ENCODE assay signal across 20 mouse cellular contexts in the genomic region with DNA sequence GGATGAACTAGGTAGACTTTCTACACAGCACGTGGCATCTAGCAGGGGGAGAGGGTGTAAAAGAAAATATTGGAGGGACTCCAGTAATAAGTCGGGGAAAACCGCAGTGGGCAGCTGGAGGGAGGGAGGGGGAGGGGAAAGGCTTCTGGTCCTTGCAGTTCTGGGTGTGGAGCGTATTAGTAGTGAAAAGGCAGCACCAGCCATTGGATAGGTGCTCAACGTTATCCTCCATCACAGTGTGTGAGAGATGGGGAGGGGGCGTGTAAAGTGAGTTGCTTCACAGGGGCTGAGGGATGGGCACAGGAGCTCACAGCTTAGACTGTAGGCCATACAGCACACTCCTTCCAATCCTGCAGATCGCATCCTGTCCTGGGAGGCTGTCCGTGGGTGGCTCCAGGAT.
A peak's percentile ranks its signal among the peaks of the same experiment; 100 is the strongest.
DNase-seq lines count a peak whose midpoint lies in the region; ATAC-seq lines count a peak whose summit lies in the region.
"Had no signal": no experiment of that assay in that cellular context is flagged by ENCODE, and none has a peak within 500 bp of the region (broad histone marks: within the 10 kb centered on the region; RNA-seq: fewer than 3 reads in every experiment).

No protein-coding gene starts in this region.

- H3K36me3 ChIP-seq in intestine, embryonic 14.5 days (ENCODE audit: control insufficient read depth, insufficient read depth, low read length) = no peaks in the 10 kb centered on the region
- no peaks in the 10 kb centered on the region for H3K36me3 ChIP-seq in intestine, embryonic 15.5 days
- no peaks in the 10 kb centered on the region for H3K36me3 ChIP-seq in midbrain, embryonic 13.5 days
- no peaks in the 10 kb centered on the region for H3K36me3 ChIP-seq in midbrain, embryonic 10.5 days
- H3K36me3 ChIP-seq in limb, embryonic 10.5 days = no peaks in the 10 kb centered on the region
- no peaks in the 10 kb centered on the region for H3K36me3 ChIP-seq in neural tube, embryonic 12.5 days
- H3K36me3 ChIP-seq: embryonic facial prominence, embryonic 15.5 days; heart, embryonic 15.5 days; hindbrain, embryonic 10.5 days had no signal

- ATAC-seq in intestine, embryonic 14.5 days (replicated peaks; ENCODE audit: low FRiP score, low TSS enrichment, low read depth) = no peak
- no peak for ATAC-seq in intestine, embryonic 15.5 days
- ATAC-seq in midbrain, embryonic 13.5 days = peak; percentile 67; the same call in 1 of the 2 replicates
- peak; percentile 60 for ATAC-seq in neural tube, embryonic 12.5 days (ENCODE audit: low FRiP score, low read depth)
- no peak for ATAC-seq in megakaryocyte, adult 5-6 weeks (ENCODE audit: poor library complexity, severe bottlenecking)
- ATAC-seq: activated CD4-positive, CD25-positive, alpha-beta regulatory T cell, adult 4 months; lung, postnatal 0 days; Patski had no signal

- H3K9me3 ChIP-seq in intestine, embryonic 14.5 days (ENCODE audit: control insufficient read depth, low read length) = no peaks in the 10 kb centered on the region
- H3K9me3 ChIP-seq in intestine, embryonic 15.5 days = no peaks in the 10 kb centered on the region
- no peaks in the 10 kb centered on the region for H3K9me3 ChIP-seq in midbrain, embryonic 13.5 days
- H3K9me3 ChIP-seq in midbrain, embryonic 10.5 days (replicated peaks) = no peaks in the 10 kb centered on the region
- no peaks in the 10 kb centered on the region for H3K9me3 ChIP-seq in limb, embryonic 10.5 days (replicated peaks)
- H3K9me3 ChIP-seq in neural tube, embryonic 12.5 days = no peaks in the 10 kb centered on the region
- H3K9me3 ChIP-seq: embryonic facial prominence, embryonic 15.5 days; heart, embryonic 15.5 days; hindbrain, embryonic 10.5 days had no signal

- WGBS in intestine, embryonic 14.5 days = 63% methylated on average over 8 of the region's 8 CpGs
- 58% methylated on average over 8 of the region's 8 CpGs for WGBS in intestine, embryonic 15.5 days
- 76% methylated on average over 8 of the region's 8 CpGs for WGBS in midbrain, embryonic 13.5 days
- WGBS in midbrain, embryonic 10.5 days = 78% methylated on average over 8 of the region's 8 CpGs
- 71% methylated on average over 8 of the region's 8 CpGs for WGBS in limb, embryonic 10.5 days
- WGBS in neural tube, embryonic 12.5 days = 61% methylated on average over 8 of the region's 8 CpGs

- no peak overlapping the region for H3K4me2 ChIP-seq in intestine, embryonic 14.5 days (ENCODE audit: low read length)
- no peak overlapping the region for H3K4me2 ChIP-seq in intestine, embryonic 15.5 days (replicated peaks)
- H3K4me2 ChIP-seq in midbrain, embryonic 13.5 days (replicated peaks) = no peak overlapping the region
- peak overlapping the region; percentile 20; the same call in 1 of the 2 replicates for H3K4me2 ChIP-seq in neural tube, embryonic 12.5 days (replicated peaks)
- H3K4me2 ChIP-seq: embryonic facial prominence, embryonic 15.5 days; heart, embryonic 15.5 days; liver, embryonic 11.5 days had no signal

- DNase-seq in intestine, embryonic 14.5 days (ENCODE audit: low spot score) = peak; percentile 46
- DNase-seq in midbrain, embryonic 10.5 days (ENCODE audit: low spot score) = no peak
- DNase-seq in limb, embryonic 10.5 days (ENCODE audit: low spot score) = no peak
- no peak for DNase-seq in ovary, postnatal 14 days (ENCODE audit: low spot score)
- DNase-seq: adrenal gland, postnatal 14 days; cerebellum, adult 8-10 months; heart, adult 18-20 months; kidney, adult 9 months; right cerebral cortex, postnatal 4 days had no signal

- H3K4me1 ChIP-seq in intestine, embryonic 14.5 days (replicated peaks; ENCODE audit: control insufficient read depth, insufficient read depth, low read length) = no peaks in the 10 kb centered on the region
- no peaks in the 10 kb centered on the region for H3K4me1 ChIP-seq in intestine, embryonic 15.5 days (replicated peaks)
- H3K4me1 ChIP-seq in midbrain, embryonic 13.5 days (replicated peaks) = 0 out of 2 replicates have a peak, but pooled peaks cover 5% of the 10 kb centered on the region
- peaks cover 13% of the 10 kb centered on the region for H3K4me1 ChIP-seq in midbrain, embryonic 10.5 days
- peaks cover 22% of the 10 kb centered on the region for H3K4me1 ChIP-seq in limb, embryonic 10.5 days
- peaks cover 15% of the 10 kb centered on the region for H3K4me1 ChIP-seq in neural tube, embryonic 12.5 days
- H3K4me1 ChIP-seq: heart, embryonic 15.5 days had no signal

- H3K27ac ChIP-seq in intestine, embryonic 14.5 days (ENCODE audit: low read depth) = no peak overlapping the region
- no peak overlapping the region for H3K27ac ChIP-seq in intestine, embryonic 15.5 days
- H3K27ac ChIP-seq in midbrain, embryonic 13.5 days = peak overlapping the region; percentile 48; the same call in 1 of the 2 replicates
- no peak overlapping the region; the same call in 1 of the 2 replicates for H3K27ac ChIP-seq in midbrain, embryonic 10.5 days (replicated peaks)
- H3K27ac ChIP-seq in limb, embryonic 10.5 days = peak overlapping the region; percentile 77
- H3K27ac ChIP-seq in neural tube, embryonic 12.5 days = no peak overlapping the region
- H3K27ac ChIP-seq: embryonic facial prominence, embryonic 15.5 days; heart, embryonic 15.5 days; hindbrain, embryonic 10.5 days had no signal

- no peak overlapping the region for H3K9ac ChIP-seq in intestine, embryonic 14.5 days (ENCODE audit: low read length)
- H3K9ac ChIP-seq in intestine, embryonic 15.5 days = no peak overlapping the region
- no peak overlapping the region for H3K9ac ChIP-seq in midbrain, embryonic 13.5 days (replicated peaks)
- no peak overlapping the region for H3K9ac ChIP-seq in neural tube, embryonic 12.5 days
- H3K9ac ChIP-seq: embryonic facial prominence, embryonic 15.5 days; heart, embryonic 15.5 days had no signal

- no peaks in the 10 kb centered on the region for H3K27me3 ChIP-seq in intestine, embryonic 14.5 days (replicated peaks; ENCODE audit: control insufficient read depth, insufficient read depth, low read length)
- no peaks in the 10 kb centered on the region for H3K27me3 ChIP-seq in intestine, embryonic 15.5 days (replicated peaks)
- H3K27me3 ChIP-seq in midbrain, embryonic 13.5 days = peaks cover 31% of the 10 kb centered on the region
- H3K27me3 ChIP-seq in midbrain, embryonic 10.5 days (ENCODE audit: low read depth, poor library complexity, severe bottlenecking) = 0 out of 2 replicates have a peak, but pooled peaks cover 5% of the 10 kb centered on the region
- peaks cover 28% of the 10 kb centered on the region; the same call in 1 of the 2 replicates for H3K27me3 ChIP-seq in limb, embryonic 10.5 days (ENCODE audit: low read depth, poor library complexity, severe bottlenecking)
- 0 out of 2 replicates have a peak, but pooled peaks cover 2% of the 10 kb centered on the region for H3K27me3 ChIP-seq in neural tube, embryonic 12.5 days (replicated peaks)

- H3K4me3 ChIP-seq in intestine, embryonic 14.5 days (ENCODE audit: low read depth, low read length) = no peak overlapping the region
- H3K4me3 ChIP-seq in intestine, embryonic 15.5 days (replicated peaks) = no peak overlapping the region
- H3K4me3 ChIP-seq in midbrain, embryonic 13.5 days (replicated peaks) = no peak overlapping the region
- no peak overlapping the region for H3K4me3 ChIP-seq in midbrain, embryonic 10.5 days
- H3K4me3 ChIP-seq in limb, embryonic 10.5 days = no peak overlapping the region
- H3K4me3 ChIP-seq in neural tube, embryonic 12.5 days = no peak overlapping the region
- H3K4me3 ChIP-seq: embryonic facial prominence, embryonic 15.5 days; heart, embryonic 15.5 days; hindbrain, embryonic 10.5 days had no signal

Comparison
In these comparisons a context has a peak if more than half of its experiments do, and no peak if none do; other contexts are left out.
1. H3K27ac ChIP-seq: peak in midbrain, embryonic 13.5 days (single experiment) and limb, embryonic 10.5 days (single experiment); none in intestine, embryonic 14.5 days (single experiment), intestine, embryonic 15.5 days (single experiment), midbrain, embryonic 10.5 days (single experiment) and neural tube, embryonic 12.5 days (single experiment).
2. ATAC-seq: peak in midbrain, embryonic 13.5 days (single experiment) and neural tube, embryonic 12.5 days (single experiment); none in intestine, embryonic 14.5 days (single experiment), intestine, embryonic 15.5 days (single experiment) and megakaryocyte, adult 5-6 weeks (single experiment).